ENCODE assay signal across 9 mouse cellular contexts in genomic region chr10:126169874-126170163, GRCm38 (mm10).
A peak's percentile ranks its signal among the peaks of the same experiment; 100 is the strongest.
DNase-seq lines count a peak whose midpoint lies in the region; ATAC-seq lines count a peak whose summit lies in the region.
"Had no signal": no experiment of that assay in that cellular context is flagged by ENCODE, and none has a peak within 500 bp of the region (broad histone marks: within the 10 kb centered on the region; RNA-seq: fewer than 3 reads in every experiment).

No protein-coding gene starts in this region.

- no peaks in the 10 kb centered on the region for H3K4me1 ChIP-seq in liver, embryonic 11.5 days (replicated peaks; ENCODE audit: control insufficient read depth, insufficient read depth, low read length)

- H3K9me3 ChIP-seq in liver, embryonic 11.5 days (ENCODE audit: control insufficient read depth, low read length), result no peaks in the 10 kb centered on the region

- H3K4me3 ChIP-seq in liver, embryonic 11.5 days (ENCODE audit: low read depth, low read length), result no peak overlapping the region

- H3K27me3 ChIP-seq in liver, embryonic 11.5 days (replicated peaks; ENCODE audit: control insufficient read depth, insufficient read depth, low read length), result no peaks in the 10 kb centered on the region

- H3K9ac ChIP-seq in liver, embryonic 11.5 days (ENCODE audit: low read depth, low read length), result no peak overlapping the region
- H3K9ac ChIP-seq: liver, postnatal 0 days had no signal

- H3K27ac ChIP-seq in liver, embryonic 11.5 days (ENCODE audit: low read depth, low read length), result no peak overlapping the region

- H3K4me2 ChIP-seq in liver, embryonic 11.5 days, result no peak overlapping the region

- intact Hi-C loops in left cerebral cortex, postnatal 14 days (cut with DNase I), result loop anchor here (10.0 kb wide), 1 partner anchor 155 kb away; no protein-coding TSS in a partner anchor
- intact Hi-C loops in left cerebral cortex, postnatal 4 days (cut with DNase I), result no loop called here

- 57% methylated on average over 5 of the region's 5 CpGs for WGBS in liver, embryonic 11.5 days

- H3K36me3 ChIP-seq in liver, embryonic 11.5 days (ENCODE audit: control insufficient read depth, insufficient read depth, low read length), result no peaks in the 10 kb centered on the region

- ATAC-seq in frontal cortex, adult (ENCODE audit: low TSS enrichment), result 0 out of 2 replicates have a peak, but pooled peaks have one; percentile 41
- ATAC-seq in liver, embryonic 11.5 days (replicated peaks; ENCODE audit: low FRiP score), result no peak
- ATAC-seq: liver, postnatal 0 days had no signal

- no peak for DNase-seq in frontal cortex, postnatal 25 days (ENCODE audit: low spot score in 2 of 2)
- DNase-seq in left cerebral cortex, postnatal 14 days (ENCODE audit: low spot score in 2 of 2), result peak; percentile 17 to 42
- no peak for DNase-seq in left cerebral cortex, postnatal 4 days
- DNase-seq in adrenal gland, postnatal 10 days, result peak; percentile 66
- DNase-seq in lung, postnatal 25 days (ENCODE audit: low spot score), result peak; percentile 4
- DNase-seq in spleen, postnatal 4 days (ENCODE audit: low spot score in 2 of 2), result no peak
- DNase-seq in liver, embryonic 11.5 days (ENCODE audit: low spot score), result no peak
- DNase-seq: liver, postnatal 0 days had no signal

Comparison
In these comparisons a context has a peak if more than half of its experiments do, and no peak if none do; other contexts are left out.
1. DNase-seq: peak in left cerebral cortex, postnatal 14 days (2 of 2), adrenal gland, postnatal 10 days (single experiment) and lung, postnatal 25 days (single experiment); none in frontal cortex, postnatal 25 days (0 of 2), left cerebral cortex, postnatal 4 days (single experiment), spleen, postnatal 4 days (0 of 2) and liver, embryonic 11.5 days (single experiment).